Mouse (Mus musculus): Measurements from ENCODE around the gene Lypla2. TPM values are rescaled to one million over a fixed set of nuclear protein-coding genes. Genes with fewer than 3 reads are reported as not detected.
A peak's percentile ranks its signal among the peaks of the same experiment; 100 is the strongest.

Lypla2 gene
- 90.3 and 94.9 TPM in 2 replicates for polyA plus RNA-seq (2015; fragmentation: Nextera tagmentation; extraction: Ambion mirVana)

DNA sequence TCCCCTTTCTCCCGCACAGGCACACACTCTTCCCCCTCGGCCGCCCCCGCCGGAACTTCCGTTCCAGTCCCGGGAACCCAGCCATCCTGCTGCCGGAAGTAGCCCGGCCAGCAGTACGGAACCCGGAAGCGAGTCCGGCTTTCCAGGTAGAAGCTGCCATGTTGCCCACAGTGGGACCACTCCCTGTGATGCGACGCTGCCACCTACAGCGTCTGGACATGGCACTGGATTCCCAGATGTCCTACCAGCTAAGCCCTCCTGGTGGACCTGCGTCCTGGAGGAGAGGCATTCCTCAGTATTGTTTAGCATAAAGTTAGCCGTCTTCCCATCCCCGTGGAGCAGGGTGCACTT, at the start of gene Lypla2:
TSS of gene Lypla2 (minus strand) at position 71 of the 351 bp plus-strand sequence.
- no peaks in the 10 kb centered on the region for H3K27me3 ChIP-seq (replicated peaks; ENCODE audit: control insufficient read depth, insufficient read depth, low read length)
- H3K9me3 ChIP-seq (ENCODE audit: control insufficient read depth), result no peaks in the 10 kb centered on the region
- H3K9ac ChIP-seq (ENCODE audit: low read depth, low read length), result peak within 1 kb of the TSS; percentile 90
- H3K4me2 ChIP-seq (replicated peaks; ENCODE audit: low read depth), result peak within 1 kb of the TSS; percentile 94
- peaks cover 10% of the 10 kb centered on the region for H3K4me1 ChIP-seq (replicated peaks; ENCODE audit: control insufficient read depth, insufficient read depth, low read length)
- peak within 1 kb of the TSS; percentile 92 for H3K4me3 ChIP-seq (ENCODE audit: low read depth, low read length)
- H3K27ac ChIP-seq (ENCODE audit: low read depth, low read length), result peak within 1 kb of the TSS; percentile 70
- peaks cover 55% of the 10 kb centered on the region for H3K36me3 ChIP-seq (ENCODE audit: control insufficient read depth, insufficient read depth)
- 0 out of 2 replicates have a peak, but pooled peaks have one; percentile 3 for TF ChIP-seq CTCF (IDR thresholded peaks at IDR 0.05; ENCODE audit: low read depth)
- WGBS, result under 1% methylated on average over 19 of the region's 19 CpGs
- ATAC-seq, result peak; percentile 62

- Histone ChIP-seq H3K4me3 (ENCODE audit: low read depth, low read length) (peak within 1 kb of the TSS; percentile 92), H3K27me3 (replicated peaks; ENCODE audit: control insufficient read depth, insufficient read depth, low read length) (no peaks in the 10 kb centered on the region), H3K27ac (ENCODE audit: low read depth, low read length) (peak within 1 kb of the TSS; percentile 75), H3K4me1 (replicated peaks; ENCODE audit: control insufficient read depth, insufficient read depth, low read length) (no peaks in the 10 kb centered on the region; the same call in 1 of the 2 replicates), H3K4me2 (replicated peaks; ENCODE audit: low read depth) (peak within 1 kb of the TSS; percentile 69), H3K9me3 (ENCODE audit: control insufficient read depth) (no peaks in the 10 kb centered on the region), H3K9ac (ENCODE audit: low read depth, low read length) (peak within 1 kb of the TSS; percentile 99), H3K36me3 (ENCODE audit: control insufficient read depth, insufficient read depth) (no peaks in the 10 kb centered on the region)
- under 1% methylated on average over 48 of the region's 48 CpGs for WGBS
- TF ChIP-seq CTCF (IDR thresholded peaks at IDR 0.05; ENCODE audit: low read depth), result 0 out of 2 replicates have a peak, but pooled peaks have one; percentile 12
- peak; percentile 99 for ATAC-seq
These were observed 49.2 kb upstream of the Lypla2 start, which contains the start of gene Eloa for GRCm38 (mm10) chr4:136021549-136022047. Eloa (minus strand) TSS chr4:136021763.

- H3K4me3 ChIP-seq (ENCODE audit: low read depth, low read length), result peak overlapping the region; percentile 92
These were observed 48.5 kb upstream of the Lypla2 start for GRCm38 (mm10) chr4:136020743-136021548.

GRCm38 (mm10) chr4:136016059-136016602, 43.7 kb upstream of the Lypla2 start:
- no peak overlapping the region for H3K9ac ChIP-seq (ENCODE audit: low read depth, low read length)
- WGBS, result 64% methylated on average over 3 of the region's 3 CpGs
- no peak for TF ChIP-seq CTCF (IDR thresholded peaks at IDR 0.05; ENCODE audit: low read depth)
- no peak for ATAC-seq
- H3K4me1 ChIP-seq (replicated peaks; ENCODE audit: control insufficient read depth, insufficient read depth, low read length), result no peaks in the 10 kb centered on the region; the same call in 1 of the 2 replicates
- no peaks in the 10 kb centered on the region for H3K9me3 ChIP-seq (ENCODE audit: control insufficient read depth)
- H3K27me3 ChIP-seq (replicated peaks; ENCODE audit: control insufficient read depth, insufficient read depth, low read length), result no peaks in the 10 kb centered on the region
- peaks cover 24% of the 10 kb centered on the region for H3K36me3 ChIP-seq (ENCODE audit: control insufficient read depth, insufficient read depth)
- H3K4me2 ChIP-seq (replicated peaks; ENCODE audit: low read depth), result no peak overlapping the region
- H3K4me3 ChIP-seq (ENCODE audit: low read depth, low read length), result no peak overlapping the region
- no peak overlapping the region for H3K27ac ChIP-seq (ENCODE audit: low read depth, low read length)

More at GRCm38 (mm10) chr4:136020743-136021548, 48.5 kb upstream of the Lypla2 start:
- no peak for TF ChIP-seq CTCF (IDR thresholded peaks at IDR 0.05; ENCODE audit: low read depth)
- ATAC-seq, result peak; percentile 65
- WGBS, result 1% methylated on average over 58 of the region's 62 CpGs
- H3K27me3 ChIP-seq (replicated peaks; ENCODE audit: control insufficient read depth, insufficient read depth, low read length), result no peaks in the 10 kb centered on the region
- H3K36me3 ChIP-seq (ENCODE audit: control insufficient read depth, insufficient read depth), result no peaks in the 10 kb centered on the region
- peak overlapping the region; percentile 99 for H3K9ac ChIP-seq (ENCODE audit: low read depth, low read length)
- peak overlapping the region; percentile 75 for H3K27ac ChIP-seq (ENCODE audit: low read depth, low read length)
- no peaks in the 10 kb centered on the region for H3K9me3 ChIP-seq (ENCODE audit: control insufficient read depth)
- H3K4me2 ChIP-seq (replicated peaks; ENCODE audit: low read depth), result peak overlapping the region; percentile 69
- H3K4me1 ChIP-seq (replicated peaks; ENCODE audit: control insufficient read depth, insufficient read depth, low read length), result no peaks in the 10 kb centered on the region; the same call in 1 of the 2 replicates

DNA sequence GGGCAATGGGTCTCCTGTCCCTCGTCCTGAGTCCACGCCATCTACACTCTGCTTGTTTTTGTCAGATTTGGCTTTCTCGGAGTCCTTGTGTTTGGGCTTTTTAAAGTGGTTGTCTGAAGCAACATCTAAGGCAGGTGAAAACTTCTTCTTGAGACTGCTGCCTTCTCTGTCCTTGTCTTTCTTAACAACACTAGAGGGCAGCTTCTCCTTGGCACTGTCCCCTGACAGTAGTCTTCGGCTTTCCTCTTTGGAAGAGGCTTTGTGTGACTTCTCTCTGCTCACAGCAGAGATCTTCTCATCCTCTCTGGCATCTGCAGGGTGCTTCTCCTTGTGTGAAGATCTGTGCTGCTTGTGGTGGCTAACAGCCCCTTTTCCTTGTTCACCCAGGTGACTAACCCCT, 38.2 kb upstream of the Lypla2 start:
- H3K4me1 ChIP-seq (replicated peaks; ENCODE audit: control insufficient read depth, insufficient read depth, low read length), result no peaks in the 10 kb centered on the region
- no peak for ATAC-seq
- no peak overlapping the region for H3K9ac ChIP-seq (ENCODE audit: low read depth, low read length)
- no peak overlapping the region for H3K4me3 ChIP-seq (ENCODE audit: low read depth, low read length)
- H3K36me3 ChIP-seq (ENCODE audit: control insufficient read depth, insufficient read depth), result peaks cover 73% of the 10 kb centered on the region
- no peak for TF ChIP-seq CTCF (IDR thresholded peaks at IDR 0.05; ENCODE audit: low read depth)
- no peak overlapping the region for H3K4me2 ChIP-seq (replicated peaks; ENCODE audit: low read depth)
- WGBS, result 82% methylated on average over 4 of the region's 4 CpGs
- H3K27ac ChIP-seq (ENCODE audit: low read depth, low read length), result peak overlapping the region; percentile 28; the same call in 1 of the 2 replicates
- no peaks in the 10 kb centered on the region for H3K27me3 ChIP-seq (replicated peaks; ENCODE audit: control insufficient read depth, insufficient read depth, low read length)
- no peaks in the 10 kb centered on the region for H3K9me3 ChIP-seq (ENCODE audit: control insufficient read depth)

DNA sequence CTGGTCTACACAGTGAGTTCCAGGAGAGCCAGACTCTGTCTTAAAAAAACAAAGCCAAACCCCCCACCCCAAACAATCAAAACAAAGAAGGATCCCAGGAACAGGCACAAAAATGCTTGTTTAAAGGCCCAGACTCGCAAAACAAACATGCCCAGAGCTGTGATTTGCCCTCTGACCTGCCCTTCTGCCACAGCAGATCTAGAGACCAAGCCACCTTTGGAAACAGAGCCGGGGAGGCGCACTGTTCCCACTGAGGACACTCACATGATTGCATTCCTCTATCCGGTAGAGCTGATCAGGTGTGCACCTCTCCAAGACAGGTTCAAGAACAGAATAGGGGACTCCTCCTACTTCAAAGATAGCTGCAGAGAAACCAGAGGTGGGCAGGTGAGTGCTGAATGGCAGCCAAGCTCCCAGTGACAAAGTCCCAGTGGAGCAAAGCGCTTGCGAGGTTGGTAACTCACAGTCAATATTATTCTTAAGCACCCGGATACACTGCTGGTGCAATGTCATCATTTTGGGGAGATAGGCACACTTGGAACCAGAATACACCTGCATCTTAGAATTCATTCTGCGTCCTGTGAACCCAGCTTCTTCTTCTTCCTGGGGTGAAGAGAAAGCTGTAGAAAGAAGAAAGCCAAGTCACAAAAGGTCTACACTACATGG, 36.5 kb upstream of the Lypla2 start:
- peaks cover 89% of the 10 kb centered on the region for H3K36me3 ChIP-seq (ENCODE audit: control insufficient read depth, insufficient read depth)
- TF ChIP-seq CTCF (IDR thresholded peaks at IDR 0.05; ENCODE audit: low read depth), result no peak
- WGBS, result 87% methylated on average over 8 of the region's 8 CpGs

More for the DNA sequence above, 36.5 kb upstream of the Lypla2 start:
- Histone ChIP-seq H3K4me2 (replicated peaks; ENCODE audit: low read depth) (no peak overlapping the region), H3K27ac (ENCODE audit: low read depth, low read length) (no peak overlapping the region), H3K27me3 (replicated peaks; ENCODE audit: control insufficient read depth, insufficient read depth, low read length) (no peaks in the 10 kb centered on the region), H3K4me1 (replicated peaks; ENCODE audit: control insufficient read depth, insufficient read depth, low read length) (no peaks in the 10 kb centered on the region), H3K9ac (ENCODE audit: low read depth, low read length) (no peak overlapping the region), H3K4me3 (ENCODE audit: low read depth, low read length) (no peak overlapping the region), H3K9me3 (ENCODE audit: control insufficient read depth) (no peaks in the 10 kb centered on the region)
- ATAC-seq, result no peak

Data from intestine, postnatal 0 days (tissue).